Mouse (Mus musculus): Measurements from ENCODE around the gene Pde4d. TPM values are rescaled to one million over a fixed set of nuclear protein-coding genes. Genes with fewer than 3 reads are reported as not detected.

The Pde4d gene
- polyA plus RNA-seq, 1 experiment from 2014 or later = 27.9 TPM

DNA sequence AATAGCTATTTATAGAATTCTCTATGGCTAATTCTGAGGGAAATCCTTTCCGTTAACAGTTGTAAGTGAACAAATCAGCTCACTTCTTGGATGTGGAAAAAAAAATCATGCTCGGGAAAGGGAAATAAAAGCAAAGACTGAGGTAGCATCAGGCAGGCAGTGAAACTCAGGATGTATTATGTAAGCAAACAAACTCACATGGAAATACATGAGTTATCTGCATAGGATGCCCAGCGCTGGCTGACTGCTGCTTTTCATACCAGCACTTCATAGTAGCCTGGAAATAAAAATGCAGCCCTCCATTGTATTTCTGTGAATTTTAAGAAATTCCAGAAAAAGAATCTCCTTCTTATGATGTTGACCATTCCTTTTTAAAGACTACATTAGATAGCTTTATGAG is 1237.2 kb downstream of the Pde4d start:
- Histone ChIP-seq H3K9me3 (replicated peaks; ENCODE audit: control insufficient read depth, low read length) (no peaks in the 10 kb centered on the region), H3K4me2 (ENCODE audit: low read depth, low read length) (peak overlapping the region; percentile 84), H3K27me3 (ENCODE audit: control insufficient read depth, insufficient read depth, low read length) (no peaks in the 10 kb centered on the region), H3K9ac (ENCODE audit: low read length) (peak overlapping the region; percentile 61; the same call in 1 of the 2 replicates), H3K36me3 (ENCODE audit: control insufficient read depth, insufficient read depth) (no peaks in the 10 kb centered on the region), H3K4me3 (ENCODE audit: low read length) (peak overlapping the region; percentile 50), H3K4me1 (ENCODE audit: control insufficient read depth, insufficient read depth, low read length) (peaks cover 13% of the 10 kb centered on the region), H3K27ac (ENCODE audit: low read length) (peak overlapping the region; percentile 74)
- no peak for ATAC-seq (replicated peaks; ENCODE audit: extremely low read depth, insufficient read depth, low FRiP score)
- WGBS = 18% methylated on average over 3 of the region's 3 CpGs

DNA sequence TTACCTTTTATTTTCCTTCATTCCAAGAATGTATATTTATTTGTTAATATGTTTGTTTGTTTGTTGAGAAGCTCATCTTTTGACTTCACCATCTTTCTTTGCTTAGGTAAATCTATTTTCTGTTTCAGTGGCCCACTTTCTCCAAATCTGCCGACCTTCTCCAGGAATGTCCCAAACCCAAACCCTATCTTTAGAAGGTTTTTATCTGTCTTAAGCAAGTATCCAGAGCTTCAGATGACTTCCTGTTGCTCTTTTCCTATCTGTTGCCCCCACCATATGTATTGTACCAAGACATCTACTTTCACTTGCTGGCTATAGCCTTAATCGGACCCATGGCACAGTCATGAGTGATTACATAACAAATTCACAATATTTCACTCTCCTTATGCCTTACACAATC is 1238.4 kb downstream of the Pde4d start:
- H3K36me3 ChIP-seq (ENCODE audit: control insufficient read depth, insufficient read depth) = no peaks in the 10 kb centered on the region
- H3K4me2 ChIP-seq (ENCODE audit: low read depth, low read length) = peak overlapping the region; percentile 52
- no peak for ATAC-seq (replicated peaks; ENCODE audit: extremely low read depth, insufficient read depth, low FRiP score)
- no peak overlapping the region for H3K4me3 ChIP-seq (ENCODE audit: low read length)
- H3K27me3 ChIP-seq (ENCODE audit: control insufficient read depth, insufficient read depth, low read length) = no peaks in the 10 kb centered on the region
- H3K9ac ChIP-seq (ENCODE audit: low read length) = no peak overlapping the region
- no peaks in the 10 kb centered on the region for H3K9me3 ChIP-seq (replicated peaks; ENCODE audit: control insufficient read depth, low read length)
- H3K4me1 ChIP-seq (ENCODE audit: control insufficient read depth, insufficient read depth, low read length) = peaks cover 16% of the 10 kb centered on the region
- WGBS = 55% methylated on average over 2 of the region's 2 CpGs
- no peak overlapping the region for H3K27ac ChIP-seq (ENCODE audit: low read length)

DNA sequence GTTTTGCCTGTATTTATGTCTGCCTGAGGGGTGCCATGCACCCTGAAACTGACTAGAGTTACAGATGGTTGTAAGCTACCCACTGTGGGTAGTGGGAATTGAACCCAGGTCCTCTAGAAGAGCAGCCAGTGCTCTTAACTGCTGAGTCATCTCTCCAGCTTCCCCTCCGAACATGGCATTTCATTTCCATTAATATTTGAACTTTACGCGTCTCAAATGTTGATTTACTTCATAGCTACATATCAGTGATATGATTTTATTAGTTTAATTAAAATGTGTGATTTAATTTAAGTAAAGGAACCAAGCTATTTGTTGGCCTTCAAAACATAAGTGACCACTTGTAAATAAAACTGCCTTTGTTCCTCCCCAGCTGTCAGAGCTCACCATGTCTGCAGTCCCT is 1239.4 kb downstream of the Pde4d start:
- H3K4me1 ChIP-seq (ENCODE audit: control insufficient read depth, insufficient read depth, low read length) = peaks cover 19% of the 10 kb centered on the region
- no peak for ATAC-seq (replicated peaks; ENCODE audit: extremely low read depth, insufficient read depth, low FRiP score)

DNA sequence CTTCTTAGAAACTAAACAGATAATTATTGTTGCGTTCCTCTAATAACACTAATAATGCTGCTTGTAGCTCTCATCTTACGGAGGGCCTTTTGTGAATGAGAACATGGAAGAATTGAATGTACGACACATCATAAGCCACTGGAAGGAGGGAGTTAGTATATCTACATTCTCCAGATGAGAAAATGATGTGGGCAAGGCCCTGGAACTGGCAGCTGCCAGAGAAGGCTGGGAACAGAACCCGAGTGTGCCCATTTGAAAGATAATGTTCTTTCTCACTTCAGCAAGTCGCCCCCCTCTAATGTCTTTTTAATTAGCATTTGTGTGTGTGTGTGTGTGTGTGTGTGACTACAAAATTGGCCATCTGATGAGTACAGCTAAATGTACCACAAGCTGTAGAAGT is 1240.8 kb downstream of the Pde4d start:
- H3K27ac ChIP-seq (ENCODE audit: low read length) = no peak overlapping the region
- no peak overlapping the region for H3K4me2 ChIP-seq (ENCODE audit: low read depth, low read length)
- 81% methylated on average over 5 of the region's 5 CpGs for WGBS
- H3K4me3 ChIP-seq (ENCODE audit: low read length) = no peak overlapping the region
- H3K36me3 ChIP-seq (ENCODE audit: control insufficient read depth, insufficient read depth) = no peaks in the 10 kb centered on the region
- no peak overlapping the region for H3K9ac ChIP-seq (ENCODE audit: low read length)
- H3K27me3 ChIP-seq (ENCODE audit: control insufficient read depth, insufficient read depth, low read length) = no peaks in the 10 kb centered on the region
- no peaks in the 10 kb centered on the region for H3K9me3 ChIP-seq (replicated peaks; ENCODE audit: control insufficient read depth, low read length)
- peaks cover 19% of the 10 kb centered on the region for H3K4me1 ChIP-seq (ENCODE audit: control insufficient read depth, insufficient read depth, low read length)
- ATAC-seq (replicated peaks; ENCODE audit: extremely low read depth, insufficient read depth, low FRiP score) = no peak

More for the DNA sequence above, 1239.4 kb downstream of the Pde4d start:
- Histone ChIP-seq H3K27ac (ENCODE audit: low read length) (no peak overlapping the region), H3K9ac (ENCODE audit: low read length) (no peak overlapping the region), H3K4me3 (ENCODE audit: low read length) (no peak overlapping the region), H3K9me3 (replicated peaks; ENCODE audit: control insufficient read depth, low read length) (no peaks in the 10 kb centered on the region), H3K4me2 (ENCODE audit: low read depth, low read length) (no peak overlapping the region), H3K36me3 (ENCODE audit: control insufficient read depth, insufficient read depth) (no peaks in the 10 kb centered on the region), H3K27me3 (ENCODE audit: control insufficient read depth, insufficient read depth, low read length) (no peaks in the 10 kb centered on the region)
- 89% methylated on average over 3 of the region's 3 CpGs for WGBS

DNA sequence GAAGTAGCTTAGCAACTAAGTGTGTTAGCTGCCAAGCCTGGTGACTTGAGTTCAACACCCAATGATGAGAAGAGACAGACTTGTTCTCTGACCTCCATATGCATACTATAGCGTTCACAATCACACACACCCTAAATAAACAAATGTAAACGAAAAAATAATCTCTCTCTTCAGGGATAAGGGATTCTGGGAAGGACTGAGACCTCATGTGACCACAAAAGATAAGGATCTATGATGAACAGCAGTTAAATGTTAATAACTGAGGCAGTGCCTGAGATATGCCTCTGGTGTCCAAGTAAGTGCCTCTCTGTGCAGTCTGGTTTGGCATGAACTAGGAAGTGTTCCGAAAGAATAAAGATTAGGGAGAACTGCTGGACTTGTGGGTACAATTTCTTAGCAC is 1243.1 kb downstream of the Pde4d start:
- peaks cover 17% of the 10 kb centered on the region for H3K4me1 ChIP-seq (ENCODE audit: control insufficient read depth, insufficient read depth, low read length)
- no peak overlapping the region for H3K4me3 ChIP-seq (ENCODE audit: low read length)
- H3K4me2 ChIP-seq (ENCODE audit: low read depth, low read length) = no peak overlapping the region
- H3K36me3 ChIP-seq (ENCODE audit: control insufficient read depth, insufficient read depth) = peaks cover 3% of the 10 kb centered on the region; the same call in 1 of the 2 replicates
- WGBS = 42% methylated on average over 3 of the region's 3 CpGs
- ATAC-seq (replicated peaks; ENCODE audit: extremely low read depth, insufficient read depth, low FRiP score) = no peak
- no peaks in the 10 kb centered on the region for H3K9me3 ChIP-seq (replicated peaks; ENCODE audit: control insufficient read depth, low read length)
- no peaks in the 10 kb centered on the region for H3K27me3 ChIP-seq (ENCODE audit: control insufficient read depth, insufficient read depth, low read length)
- no peak overlapping the region for H3K9ac ChIP-seq (ENCODE audit: low read length)
- H3K27ac ChIP-seq (ENCODE audit: low read length) = no peak overlapping the region

DNA sequence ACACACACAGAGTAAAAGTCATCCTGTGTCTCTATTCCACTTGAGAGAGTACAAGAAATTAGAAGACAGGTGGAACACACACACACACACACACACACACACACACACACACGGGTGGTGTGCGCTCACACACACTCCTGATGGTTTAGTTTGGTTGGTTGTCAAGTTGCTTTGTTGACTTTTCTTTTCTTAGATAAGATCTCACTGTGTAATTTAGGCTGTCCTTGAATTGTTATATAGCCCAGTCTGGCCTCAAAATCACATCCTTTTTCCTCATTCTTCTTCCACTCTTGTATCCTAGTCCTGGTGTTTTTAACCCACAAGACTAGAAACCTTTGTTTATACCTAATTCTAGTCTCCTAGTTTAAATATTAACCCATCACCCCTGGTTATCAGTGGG is 1244.0 kb downstream of the Pde4d start:
- ATAC-seq (replicated peaks; ENCODE audit: extremely low read depth, insufficient read depth, low FRiP score) = no peak
- H3K4me3 ChIP-seq (ENCODE audit: low read length) = no peak overlapping the region
- peaks cover 7% of the 10 kb centered on the region; the same call in 1 of the 2 replicates for H3K36me3 ChIP-seq (ENCODE audit: control insufficient read depth, insufficient read depth)
- no peak overlapping the region for H3K4me2 ChIP-seq (ENCODE audit: low read depth, low read length)
- no peak overlapping the region for H3K9ac ChIP-seq (ENCODE audit: low read length)
- H3K27me3 ChIP-seq (ENCODE audit: control insufficient read depth, insufficient read depth, low read length) = no peaks in the 10 kb centered on the region
- no peak overlapping the region for H3K27ac ChIP-seq (ENCODE audit: low read length)
- H3K9me3 ChIP-seq (replicated peaks; ENCODE audit: control insufficient read depth, low read length) = no peaks in the 10 kb centered on the region
- WGBS = 66% methylated on average over 2 of the region's 2 CpGs
- peaks cover 17% of the 10 kb centered on the region for H3K4me1 ChIP-seq (ENCODE audit: control insufficient read depth, insufficient read depth, low read length)

DNA sequence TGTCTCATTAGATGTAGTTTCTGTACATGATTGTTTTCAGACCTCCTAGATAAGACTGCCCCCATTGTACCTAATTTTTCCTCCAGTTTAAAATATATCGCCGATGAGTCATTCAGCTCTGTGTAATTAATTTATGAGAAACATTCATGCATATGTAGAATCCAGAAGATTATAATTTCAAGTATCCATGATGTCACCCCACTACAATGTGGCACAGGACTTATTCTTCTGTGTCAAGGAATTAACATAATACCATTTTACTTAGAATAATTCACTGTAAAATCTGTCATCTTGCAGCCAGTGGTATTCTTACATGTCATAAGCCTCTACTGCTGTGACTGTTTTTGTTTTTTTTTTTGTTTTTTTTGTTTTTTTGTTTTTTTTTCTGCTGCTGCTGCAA is 1244.5 kb downstream of the Pde4d start:
- WGBS = 75% methylated on average over 2 of the region's 2 CpGs
- H3K27ac ChIP-seq (ENCODE audit: low read length) = no peak overlapping the region
- H3K27me3 ChIP-seq (ENCODE audit: control insufficient read depth, insufficient read depth, low read length) = no peaks in the 10 kb centered on the region
- H3K4me1 ChIP-seq (ENCODE audit: control insufficient read depth, insufficient read depth, low read length) = peaks cover 17% of the 10 kb centered on the region
- no peak overlapping the region for H3K4me2 ChIP-seq (ENCODE audit: low read depth, low read length)
- no peak overlapping the region for H3K4me3 ChIP-seq (ENCODE audit: low read length)
- peaks cover 7% of the 10 kb centered on the region; the same call in 1 of the 2 replicates for H3K36me3 ChIP-seq (ENCODE audit: control insufficient read depth, insufficient read depth)
- no peak overlapping the region for H3K9ac ChIP-seq (ENCODE audit: low read length)
- ATAC-seq (replicated peaks; ENCODE audit: extremely low read depth, insufficient read depth, low FRiP score) = no peak
- H3K9me3 ChIP-seq (replicated peaks; ENCODE audit: control insufficient read depth, low read length) = no peaks in the 10 kb centered on the region

DNA sequence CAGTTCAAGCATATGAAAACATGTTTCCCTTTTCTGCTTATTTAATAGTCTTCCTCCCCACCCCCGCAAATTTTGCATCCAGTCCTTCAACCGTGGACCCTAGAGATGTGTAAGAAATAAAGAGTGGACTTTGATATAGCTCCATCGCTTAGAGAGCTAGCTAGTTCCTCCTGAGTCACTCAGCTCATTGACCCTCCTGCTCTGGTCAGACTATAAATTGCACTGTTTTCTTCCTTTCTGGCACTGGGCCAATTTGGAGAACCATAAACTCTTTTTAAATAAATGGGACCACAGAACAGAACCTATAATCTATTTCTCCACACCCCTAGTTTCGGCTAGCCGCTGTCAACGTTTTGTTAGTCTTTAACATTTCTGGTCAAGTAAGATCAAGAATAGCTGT is 1245.3 kb downstream of the Pde4d start:
- H3K9ac ChIP-seq (ENCODE audit: low read length) = no peak overlapping the region
- no peak overlapping the region for H3K4me3 ChIP-seq (ENCODE audit: low read length)
- H3K9me3 ChIP-seq (replicated peaks; ENCODE audit: control insufficient read depth, low read length) = no peaks in the 10 kb centered on the region
- WGBS = 73% methylated on average over 6 of the region's 6 CpGs
- no peak overlapping the region for H3K4me2 ChIP-seq (ENCODE audit: low read depth, low read length)
- ATAC-seq (replicated peaks; ENCODE audit: extremely low read depth, insufficient read depth, low FRiP score) = no peak
- H3K4me1 ChIP-seq (ENCODE audit: control insufficient read depth, insufficient read depth, low read length) = peaks cover 17% of the 10 kb centered on the region
- H3K27me3 ChIP-seq (ENCODE audit: control insufficient read depth, insufficient read depth, low read length) = no peaks in the 10 kb centered on the region
- H3K36me3 ChIP-seq (ENCODE audit: control insufficient read depth, insufficient read depth) = peaks cover 9% of the 10 kb centered on the region; the same call in 1 of the 2 replicates
- H3K27ac ChIP-seq (ENCODE audit: low read length) = no peak overlapping the region

DNA sequence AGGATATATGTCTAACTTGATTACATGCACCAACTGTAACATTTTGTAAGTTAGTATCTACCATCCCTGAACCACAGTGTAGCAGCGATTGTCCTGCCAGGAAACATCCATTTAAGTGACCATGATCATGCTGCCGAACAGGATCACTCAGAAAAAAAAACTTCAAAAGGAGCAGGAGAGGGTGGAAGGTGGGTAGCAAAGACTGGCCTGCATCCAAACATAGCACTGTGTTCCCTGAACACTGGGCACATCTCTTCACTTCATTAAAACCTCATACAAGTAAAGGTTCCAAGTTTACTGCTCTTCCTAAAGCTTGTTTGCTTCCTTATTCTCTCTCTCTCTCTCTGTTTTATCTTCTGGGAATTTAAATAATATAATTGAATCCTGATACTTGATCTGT is 1256.4 kb downstream of the Pde4d start:
- no peaks in the 10 kb centered on the region for H3K27me3 ChIP-seq (ENCODE audit: control insufficient read depth, insufficient read depth, low read length)
- H3K4me1 ChIP-seq (ENCODE audit: control insufficient read depth, insufficient read depth, low read length) = peaks cover 20% of the 10 kb centered on the region
- no peaks in the 10 kb centered on the region for H3K36me3 ChIP-seq (ENCODE audit: control insufficient read depth, insufficient read depth)
- H3K9me3 ChIP-seq (replicated peaks; ENCODE audit: control insufficient read depth, low read length) = no peaks in the 10 kb centered on the region
- 46% methylated on average over 2 of the region's 2 CpGs for WGBS
- no peak overlapping the region for H3K4me2 ChIP-seq (ENCODE audit: low read depth, low read length)
- no peak overlapping the region for H3K27ac ChIP-seq (ENCODE audit: low read length)
- no peak overlapping the region for H3K9ac ChIP-seq (ENCODE audit: low read length)
- ATAC-seq (replicated peaks; ENCODE audit: extremely low read depth, insufficient read depth, low FRiP score) = no peak
- H3K4me3 ChIP-seq (ENCODE audit: low read length) = no peak overlapping the region
